Mouse (Mus musculus): ENCODE measurements around the gene Thpo. TPM values are rescaled to one million over a fixed set of nuclear protein-coding genes. Genes with fewer than 3 reads are reported as not detected.

Gene Thpo
- total and polyA plus RNA-seq, 3 experiments, result not detected

DNA sequence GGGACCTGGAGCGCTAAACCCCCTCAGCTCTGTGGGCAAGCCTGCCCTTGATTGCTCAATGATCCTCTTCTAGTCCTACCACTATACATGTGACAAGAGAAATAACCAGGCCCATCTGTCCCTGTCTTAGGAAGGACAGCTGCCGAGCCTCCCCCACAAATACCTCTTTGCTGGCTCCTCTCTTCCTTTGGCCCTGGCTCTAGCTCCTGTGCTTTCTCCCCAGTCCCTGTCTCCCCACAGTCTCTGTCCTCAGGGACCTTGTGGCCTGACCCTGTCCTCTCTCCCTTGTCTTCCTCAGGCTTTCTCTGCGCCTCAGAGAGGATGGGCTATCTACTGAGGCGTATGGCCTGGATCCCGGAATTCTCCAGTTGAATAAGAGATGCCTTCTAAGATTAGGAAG, 2.6 kb downstream of the Thpo start:
- DNase-seq (ENCODE audit: low read depth, low spot score), result no peak
- no peak overlapping the region for H3K9ac ChIP-seq (ENCODE audit: control insufficient read depth, low read depth, low read length, poor library complexity, severe bottlenecking)
- no peak overlapping the region for H3K27ac ChIP-seq (ENCODE audit: control insufficient read depth, low read depth, low read length)
- no peak for TF ChIP-seq KAT2A (conservative IDR thresholded peaks at IDR 0.05; ENCODE audit: low read depth, low read length)
- TF ChIP-seq USF1 (IDR thresholded peaks at IDR 0.05; ENCODE audit: low read depth, low read length), result no peak
- H3K36me3 ChIP-seq (ENCODE audit: control insufficient read depth in 1 of 2, insufficient read depth in 2 of 2, low read length in 2 of 2), result no peaks in the 10 kb centered on the region
- H3K27me3 ChIP-seq (ENCODE audit: control insufficient read depth in 1 of 2, insufficient read depth in 2 of 2, low read length in 2 of 2), result no peaks in the 10 kb centered on the region; a peak in 2 of 4 replicates
- H3K9me3 ChIP-seq (replicated peaks; ENCODE audit: insufficient read depth, low read length), result no peaks in the 10 kb centered on the region
- no peak overlapping the region for H3K4me3 ChIP-seq (ENCODE audit: control insufficient read depth in 1 of 2, insufficient read depth in 1 of 2, low read depth in 2 of 2, low read length in 2 of 2)
- no peaks in the 10 kb centered on the region for H3K79me2 ChIP-seq (ENCODE audit: control insufficient read depth, insufficient read depth, low read length, poor library complexity)
- H3K4me1 ChIP-seq (ENCODE audit: control insufficient read depth in 1 of 2, insufficient read depth in 2 of 2, low read length in 2 of 2), result no peaks in the 10 kb centered on the region

DNA sequence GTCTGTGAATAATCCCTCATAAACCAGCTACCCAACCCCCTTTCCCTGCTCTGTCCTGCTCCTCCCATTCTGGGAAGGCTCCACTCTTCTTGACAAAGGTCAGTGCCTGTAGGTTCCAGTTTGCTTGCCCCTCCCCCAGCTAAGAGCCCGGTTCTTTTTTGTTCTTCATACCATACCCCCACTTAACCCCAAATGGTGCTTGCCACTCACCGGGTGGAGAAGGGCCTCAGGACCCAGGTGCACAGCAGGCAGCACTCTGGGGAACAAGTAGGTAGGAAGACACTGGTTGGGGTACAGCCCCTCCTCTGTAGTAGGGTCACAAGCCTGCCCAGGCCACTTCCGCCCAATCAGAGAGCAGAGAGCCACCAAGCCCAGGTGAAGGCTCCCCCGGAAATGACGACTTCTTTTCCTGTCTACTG, 4.0 kb downstream of the Thpo start:
- Histone ChIP-seq H3K27me3 (ENCODE audit: control insufficient read depth in 1 of 2, insufficient read depth in 2 of 2, low read length in 2 of 2) (no peaks in the 10 kb centered on the region; a peak in 2 of 4 replicates), H3K36me3 (ENCODE audit: control insufficient read depth in 1 of 2, insufficient read depth in 2 of 2, low read length in 2 of 2) (no peaks in the 10 kb centered on the region), H3K9me3 (replicated peaks; ENCODE audit: insufficient read depth, low read length) (no peaks in the 10 kb centered on the region), H3K9ac (ENCODE audit: control insufficient read depth, low read depth, low read length, poor library complexity, severe bottlenecking) (no peak overlapping the region), H3K27ac (ENCODE audit: control insufficient read depth, low read depth, low read length) (no peak overlapping the region), H3K4me3 (ENCODE audit: control insufficient read depth in 1 of 2, insufficient read depth in 1 of 2, low read depth in 2 of 2, low read length in 2 of 2) (no peak overlapping the region), H3K4me1 (ENCODE audit: control insufficient read depth in 1 of 2, insufficient read depth in 2 of 2, low read length in 2 of 2) (no peaks in the 10 kb centered on the region), H3K79me2 (ENCODE audit: control insufficient read depth, insufficient read depth, low read length, poor library complexity) (no peaks in the 10 kb centered on the region)
- TF ChIP-seq ZMIZ1 (IDR thresholded peaks at IDR 0.05; ENCODE audit: low read depth, low read length) (no peak), NRF1 (IDR thresholded peaks at IDR 0.05; ENCODE audit: insufficient read depth, low read depth, low read length, poor library complexity, severe bottlenecking) (no peak), JUND (IDR thresholded peaks at IDR 0.05; ENCODE audit: low read depth, low read length) (no peak), KAT2A (conservative IDR thresholded peaks at IDR 0.05; ENCODE audit: low read depth, low read length) (no peak)
- no peak for DNase-seq (ENCODE audit: low read depth, low spot score)

DNA sequence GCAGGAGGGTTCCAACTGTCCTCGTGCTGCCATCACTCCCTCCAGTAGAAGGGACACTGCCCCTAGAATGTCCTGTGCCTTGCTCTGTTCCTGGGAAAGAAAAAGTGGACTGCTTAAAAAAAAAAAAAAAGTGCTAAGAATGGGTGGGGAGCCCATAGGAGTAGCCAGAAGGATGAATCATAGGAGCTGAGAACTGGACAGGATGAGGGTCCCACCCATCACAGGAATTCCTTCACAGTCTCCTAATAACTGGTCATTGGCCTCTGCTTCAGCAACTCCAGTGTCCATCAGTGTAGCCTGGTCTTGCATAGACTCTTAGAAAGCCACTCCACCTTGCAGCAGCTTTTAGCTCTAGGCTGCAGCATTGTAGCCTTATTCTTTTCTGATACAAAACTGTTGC, 7.9 kb downstream of the Thpo start:
- DNase-seq (ENCODE audit: low read depth, low spot score), result no peak
- TF ChIP-seq JUND (IDR thresholded peaks at IDR 0.05; ENCODE audit: low read depth, low read length) (no peak), CHD2 (IDR thresholded peaks at IDR 0.05; ENCODE audit: low read length) (no peak), RCOR1 (IDR thresholded peaks at IDR 0.05; ENCODE audit: low read depth, low read length) (no peak)
- Histone ChIP-seq H3K79me2 (ENCODE audit: control insufficient read depth, insufficient read depth, low read length, poor library complexity) (no peaks in the 10 kb centered on the region), H3K36me3 (ENCODE audit: control insufficient read depth in 1 of 2, insufficient read depth in 2 of 2, low read length in 2 of 2) (no peaks in the 10 kb centered on the region), H3K4me3 (ENCODE audit: control insufficient read depth in 1 of 2, insufficient read depth in 1 of 2, low read depth in 2 of 2, low read length in 2 of 2) (no peak overlapping the region), H3K4me1 (ENCODE audit: control insufficient read depth in 1 of 2, insufficient read depth in 2 of 2, low read length in 2 of 2) (no peaks in the 10 kb centered on the region), H3K27me3 (ENCODE audit: control insufficient read depth in 1 of 2, insufficient read depth in 2 of 2, low read length in 2 of 2) (no peaks in the 10 kb centered on the region; a peak in 1 of 4 replicates), H3K9me3 (replicated peaks; ENCODE audit: insufficient read depth, low read length) (no peaks in the 10 kb centered on the region), H3K27ac (ENCODE audit: control insufficient read depth, low read depth, low read length) (no peak overlapping the region), H3K9ac (ENCODE audit: control insufficient read depth, low read depth, low read length, poor library complexity, severe bottlenecking) (no peak overlapping the region)

DNA sequence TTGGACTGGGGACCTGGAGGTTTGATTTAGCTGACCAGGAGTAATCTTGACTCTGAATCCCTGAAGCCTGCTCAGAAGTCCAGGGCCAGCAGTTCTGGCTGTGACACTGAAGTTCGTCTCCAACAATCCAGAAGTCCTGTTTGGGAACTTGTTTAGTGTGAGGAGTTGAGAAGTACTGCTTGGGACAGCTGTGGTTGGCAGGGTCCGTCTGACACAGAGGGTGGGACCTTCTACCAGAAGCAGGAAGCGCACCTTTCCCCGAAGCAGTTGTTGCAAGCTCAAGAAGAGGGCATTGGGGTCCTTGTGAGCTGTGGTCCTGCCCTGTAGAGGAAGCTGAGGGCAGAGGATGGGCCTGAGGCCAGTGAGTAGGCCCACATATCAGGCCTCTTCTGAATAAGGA, 8.6 kb downstream of the Thpo start:
- TF ChIP-seq MAX (IDR thresholded peaks at IDR 0.05; ENCODE audit: low read length), result no peak
- TF ChIP-seq ZMIZ1 (IDR thresholded peaks at IDR 0.05; ENCODE audit: low read depth, low read length), result no peak
- TF ChIP-seq TAL1 (IDR thresholded peaks at IDR 0.05; ENCODE audit: low read length), result no peak
- no peak for TF ChIP-seq CHD2 (IDR thresholded peaks at IDR 0.05; ENCODE audit: low read length)
- no peak for TF ChIP-seq NELFE (IDR thresholded peaks at IDR 0.05; ENCODE audit: low read depth, low read length)
- TF ChIP-seq MAZ (IDR thresholded peaks at IDR 0.05; ENCODE audit: low read depth, low read length), result no peak
- TF ChIP-seq TBP (IDR thresholded peaks at IDR 0.05; ENCODE audit: low read depth, low read length), result no peak
- TF ChIP-seq SIN3A (IDR thresholded peaks at IDR 0.05; ENCODE audit: low read length), result no peak
- TF ChIP-seq ZKSCAN1 (IDR thresholded peaks at IDR 0.05; ENCODE audit: low read depth, low read length), result no peak
- TF ChIP-seq ZC3H11A (IDR thresholded peaks at IDR 0.05; ENCODE audit: low read depth, low read length), result no peak
- no peak for TF ChIP-seq MYB (IDR thresholded peaks at IDR 0.05; ENCODE audit: low read depth, low read length)
- TF ChIP-seq E2F4 (IDR thresholded peaks at IDR 0.05; ENCODE audit: borderline replicate concordance, low read depth, low read length), result no peak
- H3K9ac ChIP-seq (ENCODE audit: control insufficient read depth, low read depth, low read length, poor library complexity, severe bottlenecking), result no peak overlapping the region

More for the DNA sequence above, 8.6 kb downstream of the Thpo start:
- Histone ChIP-seq H3K79me2 (ENCODE audit: control insufficient read depth, insufficient read depth, low read length, poor library complexity) (no peaks in the 10 kb centered on the region), H3K27ac (ENCODE audit: control insufficient read depth, low read depth, low read length) (no peak overlapping the region), H3K4me3 (ENCODE audit: control insufficient read depth in 1 of 2, insufficient read depth in 1 of 2, low read depth in 2 of 2, low read length in 2 of 2) (no peak overlapping the region), H3K36me3 (ENCODE audit: control insufficient read depth in 1 of 2, insufficient read depth in 2 of 2, low read length in 2 of 2) (no peaks in the 10 kb centered on the region; a peak in 1 of 4 replicates), H3K9me3 (replicated peaks; ENCODE audit: insufficient read depth, low read length) (no peaks in the 10 kb centered on the region), H3K4me1 (ENCODE audit: control insufficient read depth in 1 of 2, insufficient read depth in 2 of 2, low read length in 2 of 2) (no peaks in the 10 kb centered on the region), H3K27me3 (ENCODE audit: control insufficient read depth in 1 of 2, insufficient read depth in 2 of 2, low read length in 2 of 2) (no peaks in the 10 kb centered on the region; a peak in 1 of 4 replicates)
- no peak for DNase-seq (ENCODE audit: low read depth, low spot score)

Data from MEL (cell line).